Mouse (Mus musculus) ZHBTc4 (cell line): ENCODE results near the gene Adgrl2.
A peak's percentile ranks its signal among the peaks of the same experiment; 100 is the strongest.

Experiments used
- DNase-seq: peaks from one replicate; pipeline ENCODE4 v3.0.0-alpha.2; 2011; ENCODE audit warnings: low read depth, low spot score

Adgrl2 gene

DNA sequence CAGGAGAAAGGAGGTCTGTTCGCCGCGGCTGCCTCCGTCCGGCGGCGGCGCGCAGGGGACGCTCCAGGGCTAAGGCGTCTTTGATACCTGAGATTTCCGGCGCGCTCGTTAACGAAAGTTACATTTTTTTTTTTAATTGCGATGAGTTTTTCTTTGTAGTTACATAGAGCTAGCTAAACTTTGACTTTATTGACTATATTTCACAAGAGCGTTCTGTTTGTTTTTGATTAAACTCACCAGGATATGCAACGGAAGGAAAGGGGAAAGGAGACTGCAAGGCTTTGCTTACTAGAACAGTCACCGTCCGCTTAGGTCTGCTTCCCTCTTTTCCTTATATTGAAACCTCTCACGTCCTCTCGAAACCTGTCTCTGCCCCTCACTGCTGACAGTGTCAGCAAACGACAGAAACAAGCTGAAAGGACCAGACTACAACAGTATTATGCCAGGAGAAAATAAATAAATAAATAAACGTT lies at the start of gene Adgrl2:
TSS of gene Adgrl2 (minus strand) at position 25 of the 473 bp plus-strand sequence.
- no peak for DNase-seq

DNA sequence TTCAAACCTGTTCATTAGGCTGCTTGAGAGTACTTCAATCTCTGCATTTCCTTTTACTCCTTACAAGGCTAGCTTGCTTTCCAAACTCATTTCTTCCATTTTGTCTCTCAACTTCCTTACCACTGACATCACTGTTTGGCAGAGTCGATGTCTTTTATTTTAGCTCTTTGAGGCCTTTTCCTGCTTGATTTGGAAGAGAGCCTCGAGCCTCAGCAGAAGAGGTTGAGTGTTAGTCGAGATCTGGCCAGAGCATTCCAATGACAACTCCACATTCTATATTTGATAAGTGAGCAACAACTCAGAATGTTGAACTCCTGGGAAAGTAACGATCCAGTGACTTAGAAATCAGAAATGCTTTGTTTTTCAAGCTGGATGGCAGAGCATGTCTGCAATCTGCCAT lies 48.4 kb upstream of the Adgrl2 start:
- DNase-seq, result no peak

DNA sequence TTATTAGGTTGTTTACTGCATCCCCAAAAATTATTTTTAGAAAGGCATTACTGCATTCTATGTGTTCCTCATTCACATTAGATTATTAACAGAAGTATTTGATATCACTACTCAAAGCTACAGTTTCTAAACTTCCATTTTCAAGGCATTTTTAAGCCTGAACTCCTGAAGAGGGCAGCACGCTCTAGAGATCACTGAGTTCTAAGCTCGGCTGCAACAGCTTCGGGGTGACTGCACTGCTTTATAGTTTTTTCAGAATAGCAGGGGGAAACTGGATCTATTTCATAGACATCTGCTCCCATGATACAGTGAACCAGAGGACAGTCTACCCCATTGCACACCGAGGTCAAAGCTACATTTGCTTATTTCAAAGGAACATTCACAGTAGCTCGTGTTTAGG lies 29.6 kb upstream of the Adgrl2 start:
- DNase-seq, result no peak

DNA sequence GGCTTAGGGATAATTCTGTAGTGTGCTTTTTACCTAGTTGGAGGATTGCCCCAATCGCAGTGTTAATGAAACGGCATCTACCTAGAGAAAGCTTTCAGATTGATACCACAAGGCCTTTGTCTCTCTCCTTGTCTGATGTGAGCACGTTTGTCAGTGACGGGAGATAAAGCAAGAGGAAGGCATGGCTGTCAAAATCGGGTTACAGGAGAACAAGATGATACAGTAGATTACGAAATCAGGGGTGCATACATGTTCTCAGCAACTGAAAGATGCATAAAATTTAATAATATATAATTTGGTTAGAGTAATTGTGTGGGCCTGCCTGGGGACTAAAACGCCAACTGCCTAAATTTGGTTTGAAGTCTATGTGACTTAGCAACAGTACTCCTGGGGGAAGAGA lies 19.0 kb upstream of the Adgrl2 start:
- no peak for DNase-seq

DNA sequence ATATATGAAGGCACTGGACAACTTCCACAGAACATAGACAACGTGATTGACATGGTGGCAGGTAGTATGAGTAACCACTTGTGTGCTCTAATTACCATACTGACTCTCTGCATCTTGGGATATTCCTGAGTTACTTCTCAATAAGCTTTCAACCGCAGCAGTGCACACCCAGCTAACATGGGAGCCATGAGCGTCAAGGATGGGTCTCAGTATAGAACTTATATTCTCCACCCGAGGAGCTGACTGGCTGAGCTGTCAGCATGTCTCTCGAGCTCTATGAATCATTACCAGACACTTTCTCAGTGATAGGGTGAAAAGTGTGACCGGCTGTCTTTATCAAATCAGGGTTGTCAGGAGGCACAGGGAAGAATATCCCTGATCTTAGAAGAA lies 18.3 kb upstream of the Adgrl2 start:
- no peak for DNase-seq

DNA sequence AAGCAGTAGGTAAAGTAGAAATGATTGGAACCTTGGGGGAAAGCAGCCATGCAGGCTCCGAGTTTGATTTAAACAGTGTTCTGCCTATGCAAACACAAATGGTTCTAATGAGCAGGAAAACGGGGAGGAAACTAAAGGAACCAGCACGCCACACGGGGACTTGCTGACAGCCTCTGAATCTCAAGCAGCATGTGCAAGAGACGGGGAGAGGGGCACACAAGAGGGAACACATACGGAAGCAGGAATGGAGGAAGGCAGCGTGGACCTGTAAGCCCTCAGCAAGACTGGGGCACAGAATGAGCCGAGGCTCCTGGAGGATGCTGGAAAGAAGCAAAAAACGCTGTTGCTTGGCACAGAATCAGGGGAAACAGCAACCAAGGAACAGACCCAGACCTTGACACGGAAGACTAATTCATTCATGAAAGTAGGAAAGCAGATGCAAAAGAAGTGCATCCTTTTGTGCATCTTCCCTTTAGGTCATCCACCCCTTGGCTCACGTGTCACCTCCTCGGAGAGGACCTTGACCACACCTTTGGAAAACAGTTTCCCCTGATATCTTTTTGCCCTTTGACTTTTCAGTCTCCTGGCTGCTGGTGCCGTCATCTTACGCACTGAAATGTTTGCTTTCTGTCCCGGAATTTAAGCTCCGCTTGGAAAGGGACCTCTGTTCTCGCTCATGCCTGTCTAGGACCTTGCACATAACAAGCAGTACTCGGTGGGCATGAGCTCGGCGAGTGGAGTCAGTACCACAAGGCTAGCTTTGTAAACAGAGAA lies 17.7 kb upstream of the Adgrl2 start:
- DNase-seq, result no peak

DNA sequence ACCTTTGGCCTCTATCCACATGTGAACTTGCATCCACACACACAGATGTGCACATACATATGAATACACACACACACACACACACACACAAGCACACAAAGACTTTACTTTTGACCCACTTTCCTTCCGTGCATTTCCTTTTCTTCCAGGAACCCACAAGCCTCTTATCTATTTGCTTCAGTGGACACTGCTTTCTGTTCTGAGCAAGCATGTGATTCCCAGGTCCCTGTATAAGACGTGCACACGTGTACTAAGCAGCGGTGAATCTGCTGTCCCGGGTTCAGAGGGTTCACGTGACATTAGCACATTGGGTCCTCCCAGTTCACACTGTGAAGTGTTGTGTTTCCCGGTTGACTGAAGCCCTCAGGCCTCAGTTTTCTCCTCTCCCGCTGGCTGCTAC lies 11.0 kb upstream of the Adgrl2 start:
- peak; percentile 32 for DNase-seq

DNA sequence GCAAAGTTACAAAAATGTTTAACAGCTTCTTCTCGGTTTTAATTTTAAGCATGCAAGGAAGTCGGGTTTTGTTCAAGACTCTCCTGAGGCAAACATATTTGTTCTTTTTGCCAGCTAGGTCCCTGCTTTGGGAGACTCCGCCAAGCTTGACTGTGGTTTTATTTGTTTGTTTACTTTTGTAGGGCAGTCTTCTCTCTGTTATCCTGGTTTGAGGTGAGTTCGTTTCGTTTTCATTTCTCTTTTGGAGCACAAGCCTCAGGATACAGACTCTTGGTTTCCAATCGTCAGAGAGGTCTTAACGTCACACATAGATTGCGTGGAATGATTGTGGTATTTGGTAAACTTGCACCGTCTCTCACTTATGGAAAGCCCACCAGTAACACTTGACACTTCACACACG lies 8.3 kb upstream of the Adgrl2 start:
- DNase-seq, result no peak

DNA sequence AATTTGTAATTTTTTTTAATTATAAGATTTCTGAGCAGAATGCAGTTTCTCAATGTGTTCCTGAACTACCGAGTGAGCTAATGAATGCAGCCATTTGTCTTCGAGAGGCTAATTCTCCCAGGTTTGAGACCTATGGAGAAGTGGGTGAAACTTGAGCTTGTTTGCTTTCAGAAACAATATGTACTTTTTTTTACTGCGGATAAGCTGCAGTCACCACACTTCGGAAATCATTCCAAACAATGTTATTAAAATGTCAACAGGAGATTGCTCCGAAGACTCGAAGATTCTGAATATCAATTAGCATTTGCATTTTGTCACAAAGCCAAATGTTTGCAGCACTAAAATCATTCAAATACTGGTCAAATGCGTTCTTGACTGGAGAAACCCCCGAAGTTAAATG lies 701 bp upstream of the Adgrl2 start:
- no peak for DNase-seq

DNA sequence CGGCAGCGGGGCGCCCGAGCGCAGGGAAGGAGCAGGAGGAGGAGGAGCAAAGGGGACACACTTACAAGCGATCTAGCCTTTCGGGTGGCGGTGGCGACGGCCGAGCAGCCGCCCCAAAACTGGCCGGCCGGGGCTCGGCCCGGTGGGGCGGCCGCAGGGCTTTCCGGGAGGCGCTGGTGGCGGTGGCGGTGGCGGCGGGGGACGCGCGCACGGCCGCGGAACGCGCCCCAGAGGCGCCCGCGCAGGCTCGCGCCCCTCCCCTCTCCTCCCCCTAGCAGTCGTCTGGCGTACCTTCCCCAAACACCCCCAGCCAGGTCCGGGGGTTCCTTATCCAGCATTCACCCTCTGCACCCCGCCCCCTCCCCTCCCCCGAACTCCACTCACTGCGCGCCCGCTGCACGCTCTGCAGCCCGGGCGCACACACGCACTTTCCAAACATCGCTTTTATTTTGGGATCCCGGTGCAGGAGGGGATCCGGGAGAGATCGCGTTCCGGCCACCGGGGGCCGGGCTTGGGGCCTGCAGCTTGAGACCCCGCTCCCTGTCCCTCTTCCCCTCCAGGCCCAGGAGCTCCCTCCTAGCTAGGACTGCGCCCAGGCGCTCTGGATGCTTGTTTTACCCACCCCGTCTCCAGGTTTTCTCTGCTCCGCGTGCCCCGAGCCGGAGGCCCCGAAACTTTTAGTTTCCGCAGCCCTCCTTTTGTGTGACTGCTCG lies 381 bp downstream of the Adgrl2 start:
- DNase-seq, result peak; percentile 82

DNA sequence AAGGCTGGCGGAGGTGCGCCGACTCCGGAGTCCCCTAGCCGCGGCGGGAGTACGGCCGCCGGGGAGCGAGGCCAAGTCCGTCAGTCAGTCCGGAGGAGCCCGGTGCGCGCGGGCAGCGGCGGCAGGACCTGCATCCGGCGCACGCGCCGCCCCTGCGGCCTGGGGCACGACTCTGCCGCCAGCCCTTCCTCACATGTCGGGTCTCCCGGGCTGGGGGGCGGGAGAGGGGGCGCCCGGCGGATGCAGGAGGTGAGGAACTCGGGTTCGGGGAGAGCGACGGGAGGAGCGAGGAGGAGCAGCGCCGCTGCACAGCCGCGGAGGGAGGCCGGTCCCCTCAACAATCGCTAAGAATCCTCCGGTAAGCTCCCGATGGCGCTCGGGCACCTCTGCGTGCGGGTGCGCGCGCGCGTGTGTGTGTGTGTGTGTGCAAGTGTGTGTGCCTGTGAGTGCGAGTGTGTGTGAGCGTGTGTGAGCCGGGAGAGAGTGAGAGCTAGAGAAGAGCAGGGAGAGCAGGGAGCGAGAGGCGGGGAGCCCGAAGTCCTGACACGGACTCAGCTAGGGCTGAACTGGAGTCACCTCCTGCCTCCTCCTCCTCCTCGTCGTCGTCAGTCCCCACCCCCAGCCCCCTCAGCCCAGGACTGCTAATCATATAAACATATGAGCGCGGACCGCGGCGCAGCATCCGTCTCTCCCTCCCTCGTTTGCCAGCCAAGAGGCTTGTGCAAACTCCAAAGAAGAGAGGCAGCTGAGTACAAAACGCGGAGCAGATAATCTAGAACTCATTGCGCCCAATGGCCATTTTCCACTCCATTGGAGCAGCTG lies 1.1 kb downstream of the Adgrl2 start:
- DNase-seq, result peak; percentile 91

DNA sequence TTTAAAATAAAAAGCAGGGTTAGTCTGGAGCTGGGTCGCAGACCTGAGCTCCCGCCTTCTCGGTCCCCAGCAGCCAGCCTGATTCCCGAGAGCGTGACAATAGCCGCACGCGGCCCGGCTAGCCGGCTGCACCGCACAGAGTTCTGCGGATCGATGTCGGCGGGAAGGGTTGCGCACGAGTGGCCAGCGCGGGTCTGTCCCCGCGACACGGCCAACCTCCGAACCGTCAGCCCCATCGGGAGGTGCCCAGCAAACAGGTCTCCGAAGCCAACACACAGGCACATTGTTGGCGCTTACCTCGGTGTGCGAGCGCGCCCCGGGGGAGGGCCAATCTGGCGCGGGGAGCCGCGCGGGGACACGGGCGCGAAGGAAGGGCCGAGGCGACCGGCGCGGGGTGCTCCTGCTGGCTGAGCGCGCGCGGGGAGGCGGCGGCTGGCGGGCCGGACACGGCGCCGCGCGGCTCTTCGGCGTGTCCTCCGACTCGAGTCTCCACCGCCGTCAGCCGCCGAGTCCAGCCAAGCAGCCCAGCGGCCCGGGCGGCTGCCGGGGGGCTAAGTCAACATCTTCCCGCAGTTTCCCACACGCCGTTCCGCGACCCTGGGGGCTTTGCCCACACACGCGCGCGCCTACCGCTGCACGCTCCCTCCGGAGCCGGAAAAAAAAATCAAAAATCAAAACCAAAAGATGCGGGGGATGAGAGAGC lies 1.9 kb downstream of the Adgrl2 start:
- peak; percentile 49 for DNase-seq

DNA sequence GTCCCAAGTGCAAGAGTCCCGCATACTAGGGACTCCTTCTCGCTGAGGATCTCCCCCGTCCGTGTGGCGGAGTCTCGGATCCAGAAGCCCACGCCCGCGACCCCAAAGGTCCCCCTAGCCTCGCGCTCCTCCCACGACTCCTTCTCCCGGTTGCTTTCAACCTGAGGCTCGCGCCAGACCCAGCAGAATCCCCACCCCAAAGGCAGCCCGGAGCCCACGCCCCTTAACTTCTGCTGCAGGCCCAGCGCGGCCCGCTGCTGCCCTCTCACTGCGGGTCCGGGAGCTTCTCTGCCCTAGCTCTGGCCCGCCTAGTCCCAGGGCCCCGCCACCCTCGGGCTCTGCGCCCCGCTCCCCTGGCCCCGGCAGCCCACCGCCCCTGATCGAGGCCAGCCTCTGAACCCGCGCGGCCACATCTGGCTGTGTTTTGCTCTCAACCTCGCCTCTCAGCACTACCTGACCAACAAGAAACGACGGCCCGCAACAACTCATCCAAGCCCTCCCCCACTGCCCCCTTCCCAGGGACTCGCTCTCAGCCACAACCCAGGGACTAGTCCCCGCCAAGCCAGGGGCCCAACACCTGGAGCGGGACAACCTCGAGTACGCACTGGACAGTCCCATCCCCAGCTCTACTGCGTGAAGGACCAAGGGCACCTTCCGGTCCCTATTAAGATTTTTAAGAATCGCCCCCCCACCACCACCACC lies 2.6 kb downstream of the Adgrl2 start:
- DNase-seq, result peak; percentile 77

DNA sequence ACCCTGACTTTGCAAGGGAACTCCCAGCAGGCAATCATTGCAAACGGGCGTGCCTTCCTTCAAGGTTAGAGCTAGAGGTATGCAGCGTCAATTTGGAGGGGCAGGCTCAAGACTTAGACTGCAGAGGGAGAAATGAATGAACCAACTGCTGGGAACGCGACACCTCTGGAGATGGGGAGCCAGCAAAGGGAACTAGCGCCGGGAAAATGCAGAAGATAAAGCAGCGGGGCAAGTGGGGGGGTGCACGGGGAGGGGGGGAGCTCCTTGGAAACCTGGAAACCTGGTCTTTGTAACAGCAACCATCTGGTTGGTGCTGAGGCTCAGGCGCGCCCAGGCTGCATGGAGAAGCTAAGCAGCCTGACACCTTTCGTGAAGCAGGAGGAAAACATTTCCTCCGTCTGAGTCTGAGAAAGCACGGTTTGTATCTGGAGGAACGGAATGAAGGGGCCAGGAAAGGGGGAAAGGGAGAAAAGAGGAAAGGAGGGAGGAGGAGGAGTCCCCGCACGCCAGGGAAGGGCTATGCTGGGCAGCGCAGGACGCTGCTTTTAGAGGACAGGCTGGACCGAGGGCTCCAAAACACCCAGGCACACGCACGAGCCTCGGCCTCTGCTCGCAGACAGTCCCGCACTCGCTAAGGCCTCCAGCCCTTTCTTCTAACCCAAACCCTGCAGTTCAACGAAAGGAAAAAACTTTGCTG lies 3.3 kb downstream of the Adgrl2 start:
- peak; percentile 84 for DNase-seq

DNA sequence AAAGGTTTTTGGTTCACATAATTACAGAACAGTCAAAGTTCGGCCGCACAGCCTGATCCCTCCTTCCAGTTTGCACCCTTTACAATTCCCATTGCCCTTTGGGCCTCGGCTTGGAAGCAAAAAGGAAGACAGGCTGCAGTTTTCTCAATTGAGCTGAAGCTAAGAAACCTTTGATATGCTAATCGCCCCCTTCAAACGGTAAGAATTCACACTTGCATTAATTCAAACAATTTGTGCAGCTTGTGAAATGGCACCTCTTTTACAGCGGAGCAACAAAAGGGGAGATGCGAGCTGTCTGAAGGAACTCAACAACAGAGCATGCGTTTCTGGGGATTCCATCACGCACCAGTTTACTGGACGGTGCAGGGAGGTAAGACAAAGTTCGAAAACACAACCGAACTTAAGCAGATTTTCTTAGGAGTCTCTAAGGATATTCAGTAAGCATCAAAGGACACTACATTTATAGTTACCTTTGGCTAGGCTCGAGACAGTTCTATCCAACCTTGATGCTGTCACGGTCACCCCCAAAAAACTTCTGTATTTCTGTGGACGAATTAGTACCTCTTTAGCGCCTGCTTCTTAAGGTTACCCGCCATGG lies 4.0 kb downstream of the Adgrl2 start:
- peak; percentile 67 for DNase-seq

DNA sequence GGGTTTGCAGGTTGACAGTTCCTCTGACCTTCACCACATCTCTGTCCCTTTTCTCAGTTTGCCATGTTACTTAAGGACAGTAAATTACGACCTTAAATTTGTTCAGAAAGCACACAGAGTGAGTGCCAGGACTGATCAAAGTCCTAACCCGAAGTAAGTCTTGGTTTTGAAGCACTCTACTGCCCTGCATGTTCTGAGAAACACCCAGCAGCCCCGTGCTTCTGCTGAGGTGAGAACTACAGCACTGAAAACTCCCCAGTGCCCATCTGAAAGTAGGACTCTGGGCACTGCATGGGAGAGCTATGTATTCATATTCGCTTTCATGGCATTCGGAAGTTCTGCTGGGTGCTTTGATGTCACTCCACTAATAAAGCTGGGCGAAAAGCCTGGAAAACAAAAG lies 6.0 kb downstream of the Adgrl2 start:
- DNase-seq, result no peak

DNA sequence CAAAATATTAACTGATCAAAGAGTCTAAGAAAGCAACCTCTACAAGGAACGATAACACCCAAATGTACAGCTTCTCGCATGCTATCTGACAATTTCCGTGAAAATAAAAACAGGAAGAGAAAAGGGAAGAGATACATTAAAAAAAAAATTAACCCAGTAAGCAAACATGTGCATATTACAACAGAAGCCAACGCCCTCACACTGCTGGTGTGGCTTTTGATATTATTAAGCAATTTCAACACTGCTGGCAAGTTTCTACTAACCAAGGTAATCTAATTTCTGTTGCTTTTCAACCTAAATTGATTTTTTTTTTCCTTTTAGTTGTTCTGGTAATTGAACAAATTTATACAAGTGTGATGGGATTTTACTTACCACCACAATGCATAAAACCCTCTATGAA lies 8.0 kb downstream of the Adgrl2 start:
- no peak for DNase-seq

DNA sequence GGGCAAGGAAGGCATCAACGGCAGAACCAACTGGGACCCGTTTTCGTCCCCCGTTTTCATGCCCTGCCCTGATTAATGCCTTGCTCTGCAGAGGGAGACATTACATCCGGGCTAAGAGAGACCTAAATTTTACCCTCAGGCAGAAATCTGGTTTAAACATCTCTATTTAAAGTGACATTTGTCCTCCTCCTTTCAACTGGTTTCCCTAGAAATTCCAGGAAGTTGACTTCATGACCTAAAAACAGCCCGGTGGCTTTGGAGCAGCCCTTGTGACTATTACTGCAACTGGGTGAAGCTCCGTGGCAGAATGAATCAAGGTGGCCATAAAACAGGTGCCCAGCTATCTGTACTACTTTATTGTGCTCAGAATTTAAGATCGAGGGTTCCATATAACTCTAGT lies 8.6 kb downstream of the Adgrl2 start:
- no peak for DNase-seq

DNA sequence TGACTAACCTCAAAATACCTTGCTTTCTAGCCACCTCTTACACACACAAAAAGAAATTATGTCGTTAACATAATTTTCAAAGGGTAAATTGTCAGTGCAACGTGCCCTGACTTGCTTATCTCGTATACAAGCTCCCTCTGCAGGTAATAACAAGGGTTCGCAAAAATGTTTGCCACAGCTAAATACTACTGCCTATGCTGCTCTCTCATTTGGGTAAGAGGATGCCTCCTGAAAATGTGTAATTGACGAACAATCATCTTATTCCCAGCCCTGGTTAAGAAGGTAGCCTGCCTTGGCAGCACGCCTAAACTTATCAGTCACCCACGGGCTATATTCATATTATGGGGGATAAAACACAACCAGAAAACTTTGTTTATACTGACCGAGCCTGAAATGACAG lies 11.8 kb downstream of the Adgrl2 start:
- no peak for DNase-seq

DNA sequence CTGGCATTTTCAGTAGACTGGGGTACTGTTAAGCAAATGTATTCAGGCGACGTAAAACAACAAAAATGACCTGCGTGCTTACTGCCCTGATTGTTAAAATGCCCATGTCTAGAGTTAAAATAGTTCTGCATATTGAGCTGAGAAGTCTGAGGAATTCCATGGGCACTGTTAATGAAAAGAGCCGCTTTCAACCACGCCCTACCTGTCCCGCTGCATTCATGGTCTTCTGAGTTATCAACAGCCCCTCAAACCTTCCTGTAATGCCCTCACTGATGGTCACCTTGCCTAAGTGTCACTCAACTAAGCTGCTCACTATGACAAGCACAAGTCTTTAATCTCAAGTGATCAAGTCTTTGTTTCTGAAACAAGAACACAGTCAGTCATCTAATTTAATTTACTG lies 12.5 kb downstream of the Adgrl2 start:
- DNase-seq, result no peak
